Mouse (Mus musculus): ENCODE results near the gene Rasl10b. TPM values are rescaled to one million over a fixed set of nuclear protein-coding genes. Genes with fewer than 3 reads are reported as not detected.
A peak's percentile ranks its signal among the peaks of the same experiment; 100 is the strongest.

Gene Rasl10b
- polyA plus RNA-seq, 1 experiment: 5.3 TPM

DNA sequence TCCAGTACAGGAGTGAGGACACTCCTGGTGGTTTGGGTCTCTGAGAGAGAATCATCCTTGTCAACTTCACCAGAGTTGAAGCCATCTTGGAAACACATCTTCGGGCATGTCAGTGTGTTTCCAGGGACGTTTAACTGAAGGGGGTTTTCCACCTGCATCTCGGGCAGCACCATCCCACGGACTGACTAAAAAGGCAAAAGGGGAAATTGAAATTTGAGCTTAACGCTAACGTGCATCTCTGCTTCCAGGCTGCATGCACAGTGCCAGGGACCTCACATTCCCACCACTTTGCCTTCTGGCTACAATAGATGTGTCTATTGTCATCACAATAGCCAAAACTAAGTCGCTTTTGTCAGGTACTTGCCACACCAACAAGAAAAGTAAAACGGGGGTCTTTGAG is 695 bp upstream of the Rasl10b start:
- no peak for TF ChIP-seq CTCF (IDR thresholded peaks at IDR 0.05; ENCODE audit: borderline replicate concordance, control insufficient read depth, extremely low read depth, insufficient read depth, low read length, poor library complexity)
- TF ChIP-seq POLR2A (IDR thresholded peaks at IDR 0.05; ENCODE audit: control insufficient read depth, extremely low read depth, insufficient read depth, low read length, poor library complexity): no peak
- H3K4me3 ChIP-seq (ENCODE audit: control insufficient read depth, insufficient read depth, low read length): no peak overlapping the region
- peaks cover 6% of the 10 kb centered on the region; the same call in 1 of the 2 replicates for H3K36me3 ChIP-seq (ENCODE audit: control insufficient read depth, insufficient read depth, low read length)
- DNase-seq: no peak
- H3K27ac ChIP-seq (ENCODE audit: control insufficient read depth, insufficient read depth, low read length): no peak overlapping the region
- 23% methylated on average over 8 of the region's 8 CpGs for WGBS
- peaks cover 7% of the 10 kb centered on the region; the same call in 1 of the 2 replicates for H3K27me3 ChIP-seq (ENCODE audit: control insufficient read depth, insufficient read depth, low read length)
- peaks cover 3% of the 10 kb centered on the region; the same call in 1 of the 2 replicates for H3K4me1 ChIP-seq (replicated peaks; ENCODE audit: control insufficient read depth, insufficient read depth, low read length)

DNA sequence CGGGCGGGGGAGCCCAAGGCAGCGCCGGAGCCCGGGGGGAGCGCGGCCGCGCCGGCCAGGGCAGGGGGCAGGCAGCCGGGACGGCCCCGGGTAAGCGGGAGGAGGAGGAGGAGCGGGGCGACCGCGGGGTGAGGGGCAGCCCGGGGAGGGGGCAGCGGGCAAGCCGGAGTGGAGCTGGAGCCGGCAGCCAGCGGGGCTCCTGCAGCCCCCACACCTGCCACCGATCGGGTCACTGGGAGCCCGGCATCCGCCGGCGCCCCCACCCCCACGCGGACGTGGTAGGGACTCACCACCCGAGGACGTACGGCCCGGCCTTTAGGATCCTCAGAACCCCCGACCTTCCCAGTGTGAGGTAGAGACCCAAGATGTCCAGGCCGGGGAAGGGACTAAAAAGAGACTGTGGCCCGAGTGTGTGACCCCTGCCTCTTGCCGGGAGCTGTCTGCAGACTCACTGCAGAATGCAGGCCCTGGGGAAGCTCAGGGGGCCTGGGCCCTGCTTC is 905 bp downstream of the Rasl10b start:
- Histone ChIP-seq H3K27ac (ENCODE audit: control insufficient read depth, insufficient read depth, low read length) (no peak overlapping the region), H3K4me1 (replicated peaks; ENCODE audit: control insufficient read depth, insufficient read depth, low read length) (peaks cover 3% of the 10 kb centered on the region; the same call in 1 of the 2 replicates), H3K27me3 (ENCODE audit: control insufficient read depth, insufficient read depth, low read length) (peaks cover 7% of the 10 kb centered on the region; the same call in 1 of the 2 replicates), H3K36me3 (ENCODE audit: control insufficient read depth, insufficient read depth, low read length) (no peaks in the 10 kb centered on the region), H3K4me3 (ENCODE audit: control insufficient read depth, insufficient read depth, low read length) (peak overlapping the region; percentile 15; the same call in 1 of the 2 replicates)
- no peak for TF ChIP-seq POLR2A (IDR thresholded peaks at IDR 0.05; ENCODE audit: control insufficient read depth, extremely low read depth, insufficient read depth, low read length, poor library complexity)
- no peak for TF ChIP-seq CTCF (IDR thresholded peaks at IDR 0.05; ENCODE audit: borderline replicate concordance, control insufficient read depth, extremely low read depth, insufficient read depth, low read length, poor library complexity)
- 4% methylated on average over 31 of the region's 40 CpGs for WGBS
- DNase-seq: no peak

DNA sequence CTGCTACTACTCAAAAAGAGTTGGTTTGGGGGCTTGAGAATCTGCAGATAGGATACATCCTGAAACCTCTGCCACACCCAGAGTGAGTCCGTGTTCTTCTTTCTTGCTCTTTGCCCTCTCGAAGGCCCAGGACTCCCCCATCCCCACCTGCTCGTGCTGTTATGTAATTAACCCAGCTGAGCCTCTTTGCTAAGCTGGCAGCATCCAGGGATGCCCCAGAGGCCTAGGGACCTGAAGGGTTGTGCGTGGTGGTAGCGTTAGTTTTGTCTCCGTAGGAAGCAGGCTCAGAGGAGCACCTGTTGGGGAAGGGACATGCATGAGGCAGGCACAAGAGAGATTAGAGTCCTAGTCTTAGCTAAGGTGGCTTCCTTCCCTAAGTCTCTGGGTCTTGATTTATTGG is 1.6 kb downstream of the Rasl10b start:
- DNase-seq: no peak
- H3K4me1 ChIP-seq (replicated peaks; ENCODE audit: control insufficient read depth, insufficient read depth, low read length): peaks cover 3% of the 10 kb centered on the region; the same call in 1 of the 2 replicates
- no peak overlapping the region for H3K27ac ChIP-seq (ENCODE audit: control insufficient read depth, insufficient read depth, low read length)
- TF ChIP-seq POLR2A (IDR thresholded peaks at IDR 0.05; ENCODE audit: control insufficient read depth, extremely low read depth, insufficient read depth, low read length, poor library complexity) (no peak), CTCF (IDR thresholded peaks at IDR 0.05; ENCODE audit: borderline replicate concordance, control insufficient read depth, extremely low read depth, insufficient read depth, low read length, poor library complexity) (no peak)
- peaks cover 7% of the 10 kb centered on the region; the same call in 1 of the 2 replicates for H3K27me3 ChIP-seq (ENCODE audit: control insufficient read depth, insufficient read depth, low read length)
- H3K36me3 ChIP-seq (ENCODE audit: control insufficient read depth, insufficient read depth, low read length): no peaks in the 10 kb centered on the region
- no peak overlapping the region for H3K4me3 ChIP-seq (ENCODE audit: control insufficient read depth, insufficient read depth, low read length)
- 82% methylated on average over 6 of the region's 6 CpGs for WGBS

DNA sequence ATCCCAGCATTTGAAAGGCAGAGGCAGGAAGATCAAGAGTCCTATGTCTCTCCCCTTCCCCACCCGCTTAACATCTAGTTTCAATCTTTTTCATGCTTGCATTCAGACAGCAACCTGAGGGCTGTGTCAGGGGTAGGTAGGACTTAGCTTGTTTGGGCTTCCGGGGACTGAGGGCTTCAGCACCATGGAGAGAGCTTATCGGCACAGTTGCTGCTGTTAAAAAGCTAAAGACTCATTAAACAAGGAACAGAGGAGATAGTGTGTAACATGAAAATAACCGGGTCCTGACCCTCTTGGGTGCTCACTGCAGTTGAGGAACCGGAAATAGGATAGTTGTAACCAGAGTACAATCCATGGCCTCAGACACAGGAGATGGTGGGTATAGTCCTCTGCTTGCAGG is 8.1 kb downstream of the Rasl10b start:
- 0 out of 2 replicates have a peak, but pooled peaks cover 3% of the 10 kb centered on the region for H3K4me1 ChIP-seq (replicated peaks; ENCODE audit: control insufficient read depth, insufficient read depth, low read length)
- no peak for TF ChIP-seq POLR2A (IDR thresholded peaks at IDR 0.05; ENCODE audit: control insufficient read depth, extremely low read depth, insufficient read depth, low read length, poor library complexity)
- no peak for TF ChIP-seq CTCF (IDR thresholded peaks at IDR 0.05; ENCODE audit: borderline replicate concordance, control insufficient read depth, extremely low read depth, insufficient read depth, low read length, poor library complexity)
- 6% methylated on average over 5 of the region's 5 CpGs for WGBS
- H3K36me3 ChIP-seq (ENCODE audit: control insufficient read depth, insufficient read depth, low read length): no peaks in the 10 kb centered on the region
- H3K27ac ChIP-seq (ENCODE audit: control insufficient read depth, insufficient read depth, low read length): no peak overlapping the region
- DNase-seq: peak; percentile 71
- H3K4me3 ChIP-seq (ENCODE audit: control insufficient read depth, insufficient read depth, low read length): no peak overlapping the region
- H3K27me3 ChIP-seq (ENCODE audit: control insufficient read depth, insufficient read depth, low read length): no peaks in the 10 kb centered on the region; the same call in 1 of the 2 replicates

DNA sequence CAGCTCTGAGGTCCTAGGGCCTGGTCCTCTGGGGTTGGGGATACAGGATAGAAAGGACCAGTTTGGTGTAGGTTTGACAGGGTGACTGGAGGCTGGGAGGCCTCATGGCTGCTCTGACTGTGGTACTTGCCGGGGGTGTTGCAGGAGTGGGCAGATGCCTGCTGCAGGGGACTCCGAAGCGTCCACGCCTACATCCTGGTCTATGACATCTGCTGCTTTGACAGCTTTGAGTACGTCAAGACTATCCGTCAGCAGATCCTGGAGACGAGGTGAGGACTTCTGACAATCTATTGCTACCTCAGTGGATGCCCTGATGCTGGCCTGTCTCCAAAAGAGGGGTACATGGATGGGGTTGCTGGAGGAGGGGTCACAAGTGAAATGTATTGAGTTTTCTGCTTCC is 8.8 kb downstream of the Rasl10b start:
- WGBS: 85% methylated on average over 7 of the region's 7 CpGs
- TF ChIP-seq POLR2A (IDR thresholded peaks at IDR 0.05; ENCODE audit: control insufficient read depth, extremely low read depth, insufficient read depth, low read length, poor library complexity): no peak
- TF ChIP-seq CTCF (IDR thresholded peaks at IDR 0.05; ENCODE audit: borderline replicate concordance, control insufficient read depth, extremely low read depth, insufficient read depth, low read length, poor library complexity): no peak
- no peaks in the 10 kb centered on the region; the same call in 1 of the 2 replicates for H3K27me3 ChIP-seq (ENCODE audit: control insufficient read depth, insufficient read depth, low read length)
- H3K4me3 ChIP-seq (ENCODE audit: control insufficient read depth, insufficient read depth, low read length): no peak overlapping the region
- DNase-seq: no peak
- H3K4me1 ChIP-seq (replicated peaks; ENCODE audit: control insufficient read depth, insufficient read depth, low read length): 0 out of 2 replicates have a peak, but pooled peaks cover 3% of the 10 kb centered on the region
- H3K36me3 ChIP-seq (ENCODE audit: control insufficient read depth, insufficient read depth, low read length): no peaks in the 10 kb centered on the region
- no peak overlapping the region for H3K27ac ChIP-seq (ENCODE audit: control insufficient read depth, insufficient read depth, low read length)

DNA sequence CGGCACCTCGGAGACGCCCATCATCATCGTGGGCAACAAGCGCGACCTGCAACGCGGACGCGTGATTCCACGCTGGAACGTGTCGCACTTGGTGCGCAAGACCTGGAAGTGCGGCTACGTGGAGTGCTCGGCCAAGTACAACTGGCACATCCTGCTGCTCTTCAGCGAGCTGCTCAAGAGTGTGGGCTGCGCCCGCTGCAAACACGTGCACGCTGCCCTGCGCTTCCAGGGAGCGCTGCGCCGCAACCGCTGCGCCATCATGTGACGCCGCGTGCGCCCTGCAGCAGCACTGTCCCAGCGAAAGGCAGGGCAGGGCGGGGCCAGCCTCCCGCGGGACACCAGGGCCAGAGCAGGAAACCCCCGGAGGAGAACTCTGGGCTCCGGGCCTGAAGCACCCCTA is 9.6 kb downstream of the Rasl10b start:
- no peaks in the 10 kb centered on the region for H3K36me3 ChIP-seq (ENCODE audit: control insufficient read depth, insufficient read depth, low read length)
- TF ChIP-seq POLR2A (IDR thresholded peaks at IDR 0.05; ENCODE audit: control insufficient read depth, extremely low read depth, insufficient read depth, low read length, poor library complexity): no peak
- no peak for TF ChIP-seq CTCF (IDR thresholded peaks at IDR 0.05; ENCODE audit: borderline replicate concordance, control insufficient read depth, extremely low read depth, insufficient read depth, low read length, poor library complexity)
- no peak overlapping the region for H3K27ac ChIP-seq (ENCODE audit: control insufficient read depth, insufficient read depth, low read length)
- no peak for DNase-seq
- H3K27me3 ChIP-seq (ENCODE audit: control insufficient read depth, insufficient read depth, low read length): no peaks in the 10 kb centered on the region; the same call in 1 of the 2 replicates
- 0 out of 2 replicates have a peak, but pooled peaks cover 3% of the 10 kb centered on the region for H3K4me1 ChIP-seq (replicated peaks; ENCODE audit: control insufficient read depth, insufficient read depth, low read length)
- H3K4me3 ChIP-seq (ENCODE audit: control insufficient read depth, insufficient read depth, low read length): no peak overlapping the region
- WGBS: 8% methylated on average over 38 of the region's 38 CpGs
